Mouse (Mus musculus) left cerebral cortex, postnatal 25 days (tissue): Measurements from ENCODE around the gene Pdxk. TPM values are rescaled to one million over a fixed set of nuclear protein-coding genes. Genes with fewer than 3 reads are reported as not detected.

Experiments used
- DNase-seq, 2 experiments: peaks; one replicate each; pipeline ENCODE4 v3.0.0; 2022; ENCODE audit warnings: low spot score in 2 of 2, mixed read lengths in 1 of 2
- intact Hi-C: fragments of 180-260 bp; cut with DNase I; formaldehyde crosslinking; loops from one replicate; pipeline ENCODE4 v1.15.1; 2025
- microRNA-seq, 2 experiments: library from miRNA; unstranded; fragments of <30 nt; microRNA quantifications; one replicate each; pipeline ENCODE4 v1.2.0; 2022
- total RNA-seq, 2 experiments: library from RNA; stranded (reverse); gene quantifications; 2 replicates each; pipeline ENCODE4 v1.2.3; 2021

The Pdxk gene
- total RNA-seq, 2 experiments from 2014 or later, result 109 to 122 TPM

GRCm38 (mm10) chr10:78395819-78396624, 68.8 kb downstream of the Pdxk start:
- peak; percentile 96 to 98 for DNase-seq
- intact Hi-C loops, result loop anchor here (1.0 to 5.0 kb wide), 2 partner anchors 117 to 209 kb away; partner anchors contain the start of gene Pwp2

GRCm38 (mm10) chr10:78395377-78395776, 69.4 kb downstream of the Pdxk start:
- no peak for DNase-seq
- intact Hi-C loops, result loop anchor here (5.0 kb wide), 1 partner anchor 208 kb away; the partner anchor contains the start of gene Pwp2

GRCm38 (mm10) chr10:78392072-78392471, 72.7 kb downstream of the Pdxk start:
- DNase-seq, result peak; percentile 85 to 87
- intact Hi-C loops, result loop anchor here (1.0 kb wide), 2 partner anchors 69 to 113 kb away; no protein-coding TSS in a partner anchor

- no peak for DNase-seq
- intact Hi-C loops, result no loop called here
These were observed 73.7 kb downstream of the Pdxk start for GRCm38 (mm10) chr10:78390982-78391470.

GRCm38 (mm10) chr10:78388216-78388980, 76.4 kb downstream of the Pdxk start:
- DNase-seq, result peak; percentile 65 to 92
- intact Hi-C loops, result loop anchor here (2.0 to 5.0 kb wide), 2 partner anchors 16 to 386 kb away; no protein-coding TSS in a partner anchor

Small RNAs within 50 kb of the gene (microRNA-seq; reads per million reads assigned to microRNA genes)
- 0 reads per million in 2 experiments for gene Mir6410
- gene Mir6907, result 2.7 to 5.0 reads per million in 2 experiments
- 0.50 to 1.3 reads per million in 2 experiments for gene Mir6908

Other genes starting within 250 kb of the Pdxk start
- 10 to 100 TPM; 81.1 to 87.2 TPM for gene Trappc10, start 220.3 kb downstream of the Pdxk start, total RNA-seq
- gene Agpat3, start 112.5 kb downstream of the Pdxk start, total RNA-seq, result 100 to 1,000 TPM; 258 to 277 TPM
- gene Rrp1, start 51.9 kb downstream of the Pdxk start, total RNA-seq, result 100 to 1,000 TPM; 349 to 350 TPM
- 10 to 100 TPM; 39.5 to 42.4 TPM for gene Cstb, start 39.3 kb downstream of the Pdxk start, total RNA-seq
- not detected for gene Olfr1358, start 52.5 kb upstream of the Pdxk start, total RNA-seq
- 10 to 100 TPM; 21.5 to 27.9 TPM for gene Ilvbl, start 109.4 kb upstream of the Pdxk start, total RNA-seq
- 1 to 10 TPM; 5.2 to 5.4 TPM for gene Syde1, start 127.0 kb upstream of the Pdxk start, total RNA-seq
- gene Olfr1357, start 153.1 kb upstream of the Pdxk start, total RNA-seq, result not detected